Mouse (Mus musculus) stomach, postnatal 0 days (tissue): ENCODE results near the gene Pla2g2f.

Experiments used
- CTCF ChIP-seq: IDR thresholded peaks from 2 replicates; pipeline ENCODE4 v1.5.1; 2016; ENCODE audit warnings: antibody characterized with exemption, low read depth, mild to moderate bottlenecking, moderate library complexity
- EP300 ChIP-seq: optimal IDR thresholded peaks from 2 replicates; pipeline ENCODE3; 2016; ENCODE audit warnings: antibody characterized with exemption

DNA sequence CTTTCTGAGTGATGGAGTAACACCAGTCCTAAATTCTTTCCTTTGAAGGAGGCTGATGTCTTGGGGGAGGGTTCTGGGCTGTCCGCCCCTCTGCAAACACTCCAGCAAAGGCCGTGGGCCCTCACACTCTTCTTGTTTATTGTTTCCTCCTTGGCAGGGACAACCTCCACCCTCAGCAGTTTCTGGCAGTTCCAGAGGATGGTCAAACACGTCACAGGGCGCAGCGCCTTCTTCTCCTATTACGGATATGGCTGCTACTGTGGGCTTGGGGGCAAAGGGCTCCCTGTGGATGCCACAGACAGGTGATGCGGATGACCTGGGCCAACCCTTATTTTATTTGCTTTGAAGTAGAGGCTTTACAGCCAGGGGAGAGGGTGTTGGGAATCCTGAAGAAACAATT lies 23.3 kb downstream of the Pla2g2f start:
- TF ChIP-seq CTCF (no peak), EP300 (no peak)
